Mouse (Mus musculus): ENCODE measurements around the gene Prr22.

GRCm38 (mm10) chr17:56805784-56806183 is 35.7 kb downstream of the Prr22 start:
- TF ChIP-seq CTCF (IDR thresholded peaks at IDR 0.05; ENCODE audit: extremely low read depth, insufficient read length, insufficient replicate concordance, low read depth, low read length) = no peak
- no peak for TF ChIP-seq POLR2A (IDR thresholded peaks at IDR 0.05; ENCODE audit: low read depth, low read length)

Data from small intestine, adult 2 months (tissue).